Mouse (Mus musculus) thymus, adult 2 months (tissue): Measurements from ENCODE around the gene Tmem150c.

Source experiments
- CTCF ChIP-seq: fragments of 200-500 bp; IDR thresholded peaks from 2 replicates; pipeline ENCODE4 v1.5.1; 2012; ENCODE audit warnings: mild to moderate bottlenecking, control low read depth, low read length, moderate library complexity, borderline replicate concordance; ENCODE audit not compliant: control insufficient read depth, poor library complexity, insufficient read depth; ENCODE audit errors: extremely low read depth
- POLR2A ChIP-seq: fragments of 200-500 bp; IDR thresholded peaks from 2 replicates; pipeline ENCODE4 v1.6.1; 2012; ENCODE audit warnings: mild to moderate bottlenecking, low read length, control low read depth, moderate library complexity; ENCODE audit not compliant: control insufficient read depth, poor library complexity, insufficient read depth; ENCODE audit errors: extremely low read depth

- TF ChIP-seq POLR2A: no peak
- no peak for TF ChIP-seq CTCF
These were observed 85.0 kb downstream of the Tmem150c start for GRCm38 (mm10) chr5:100074571-100074970.
